Comparison of ENCODE assay signal across 24 mouse cellular contexts in genomic region chr5:108450837-108451540, GRCm38 (mm10). TPM values are rescaled to one million over a fixed set of nuclear protein-coding genes. Genes with fewer than 3 reads are reported as not detected.
"Had no signal": no experiment of that assay in that cellular context is flagged by ENCODE, and none has a peak within 500 bp of the region (broad histone marks: within the 10 kb centered on the region; RNA-seq: fewer than 3 reads in every experiment).

No protein-coding gene starts in this region.

- DNase-seq: gastrocnemius, adult 2 months; gastrocnemius, postnatal 10 days; gastrocnemius, postnatal 25 days; heart, adult 18-20 months; heart, postnatal 10 days; heart, postnatal 4 days; kidney, adult 18-20 months; kidney, postnatal 14 days; kidney, postnatal 4 days; liver had no signal

- H3K36me3 ChIP-seq: heart, embryonic 10.5 days; heart, embryonic 12.5 days; hindbrain, embryonic 10.5 days; hindbrain, embryonic 12.5 days; intestine, embryonic 15.5 days; limb, embryonic 10.5 days; limb, embryonic 12.5 days had no signal

- H3K4me2 ChIP-seq: heart, embryonic 12.5 days; hindbrain, embryonic 12.5 days; hindbrain, embryonic 14.5 days; intestine, embryonic 15.5 days; limb, embryonic 12.5 days had no signal

- H3K9me3 ChIP-seq: heart, embryonic 10.5 days; heart, embryonic 12.5 days; hindbrain, embryonic 10.5 days; hindbrain, embryonic 12.5 days; intestine, embryonic 15.5 days; limb, embryonic 10.5 days; limb, embryonic 12.5 days had no signal

- H3K27ac ChIP-seq: gastrocnemius, adult 2 months; heart, embryonic 10.5 days; hindbrain, embryonic 10.5 days; hindbrain, embryonic 12.5 days; hindbrain, embryonic 14.5 days; intestine, embryonic 15.5 days; layer of hippocampus, adult 2 months; left cerebral cortex, adult 2 months; limb, embryonic 10.5 days; limb, embryonic 12.5 days; liver, embryonic 14.5 days had no signal

- H3K4me3 ChIP-seq: gastrocnemius, adult 2 months; heart, embryonic 10.5 days; heart, embryonic 12.5 days; hindbrain, embryonic 10.5 days; hindbrain, embryonic 12.5 days; intestine, embryonic 15.5 days; layer of hippocampus, adult 2 months; left cerebral cortex, adult 2 months; limb, embryonic 10.5 days; limb, embryonic 12.5 days had no signal

- ATAC-seq: forebrain, embryonic 16.5 days; hindbrain, embryonic 16.5 days; inflammation-experienced regulatory T-cells, adult 6 months; intestine, embryonic 15.5 days had no signal

- H3K4me1 ChIP-seq: limb, embryonic 12.5 days had no signal

- H3K9ac ChIP-seq: heart, embryonic 12.5 days; hindbrain, embryonic 12.5 days; hindbrain, embryonic 14.5 days; intestine, embryonic 15.5 days; limb, embryonic 12.5 days; liver, embryonic 14.5 days had no signal

- H3K27me3 ChIP-seq: intestine, embryonic 15.5 days had no signal

RNA-seq across cellular contexts. Expression of gene Mfsd7a, which starts 2.3 kb away (rescaled TPM):
- polyA plus RNA-seq: inflammation-experienced regulatory T-cells, adult 6 months had no signal
